Mouse (Mus musculus) Muller cell, postnatal 12 days (primary cell): ENCODE data around the gene Casc4.
"Not testable (repeated sequence)": the region's sequence is repeated elsewhere in the genome, so short reads cannot be mapped to it uniquely, and the experiment has no call there.

ENCODE experiments used
- DNase-seq: peaks from one replicate; pipeline ENCODE4 v3.0.0-alpha.2; 2015; ENCODE audit errors: inconsistent ontology term

Casc4 gene

DNA sequence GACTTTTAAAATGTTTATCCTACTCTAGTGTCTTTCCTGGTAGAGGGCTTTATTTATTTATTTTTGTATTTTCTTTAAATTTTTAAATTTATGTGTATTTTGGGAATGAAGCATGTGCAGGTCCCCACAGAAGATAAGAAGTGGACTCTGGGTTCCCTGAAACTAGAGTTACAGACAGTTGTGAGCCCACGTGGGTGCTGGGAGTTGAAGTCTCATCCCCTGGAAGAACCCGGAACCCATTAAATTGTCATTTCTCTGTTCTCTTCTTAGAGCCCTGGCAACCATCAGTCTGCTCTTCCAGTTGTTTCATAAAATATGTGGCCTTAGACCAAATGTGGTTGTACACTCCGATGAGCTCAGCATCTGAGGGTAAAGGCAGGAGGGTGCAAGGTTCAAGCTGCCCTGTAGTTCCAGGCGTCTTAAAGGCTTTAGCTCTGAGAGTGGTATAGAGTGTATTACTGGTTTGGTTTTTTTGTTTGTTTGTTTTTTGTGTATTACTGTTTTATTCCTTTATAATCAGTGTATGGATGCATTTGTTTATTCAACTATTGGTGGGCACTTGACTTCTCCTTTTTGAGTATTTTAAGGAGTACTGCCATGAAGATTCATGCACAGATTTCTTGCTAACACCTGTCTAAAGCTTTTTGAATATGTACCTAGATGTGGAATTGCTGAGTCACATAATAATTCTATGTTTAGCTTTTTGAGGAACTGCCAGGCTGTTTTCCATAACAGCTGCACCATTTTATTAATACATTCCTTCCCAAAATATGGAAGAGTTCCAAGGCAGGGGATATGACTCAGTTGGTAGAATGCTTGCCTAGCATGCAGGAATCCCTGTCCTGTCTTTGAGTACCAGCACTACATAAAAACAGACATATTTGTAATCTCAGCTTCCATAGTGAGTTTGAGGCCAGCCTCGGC is 49.5 kb downstream of the Casc4 start:
- DNase-seq: peak; percentile 85

- not testable (repeated sequence) for DNase-seq
Measured at GRCm38 (mm10) chr2:121937624-121938023, 70.9 kb downstream of the Casc4 start.

DNA sequence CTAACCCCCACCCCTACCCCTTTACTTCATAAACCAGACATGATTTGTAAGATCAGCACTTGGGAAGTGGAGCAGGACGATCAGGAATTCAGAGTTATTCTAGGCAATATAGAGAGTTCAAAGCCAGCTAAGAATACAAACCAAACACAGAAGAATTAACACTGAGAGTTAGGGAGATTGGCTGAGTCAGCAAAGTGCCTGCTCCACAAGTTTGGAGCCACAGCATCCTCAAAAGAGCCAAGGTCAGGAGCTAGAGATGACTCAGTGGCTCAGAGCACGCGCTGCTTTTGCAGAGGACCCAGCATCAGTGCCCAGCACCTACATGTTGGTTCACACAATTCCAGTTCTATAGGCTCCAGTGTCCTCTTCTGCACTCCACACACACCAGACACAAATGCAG is 76.6 kb downstream of the Casc4 start:
- no peak for DNase-seq

DNA sequence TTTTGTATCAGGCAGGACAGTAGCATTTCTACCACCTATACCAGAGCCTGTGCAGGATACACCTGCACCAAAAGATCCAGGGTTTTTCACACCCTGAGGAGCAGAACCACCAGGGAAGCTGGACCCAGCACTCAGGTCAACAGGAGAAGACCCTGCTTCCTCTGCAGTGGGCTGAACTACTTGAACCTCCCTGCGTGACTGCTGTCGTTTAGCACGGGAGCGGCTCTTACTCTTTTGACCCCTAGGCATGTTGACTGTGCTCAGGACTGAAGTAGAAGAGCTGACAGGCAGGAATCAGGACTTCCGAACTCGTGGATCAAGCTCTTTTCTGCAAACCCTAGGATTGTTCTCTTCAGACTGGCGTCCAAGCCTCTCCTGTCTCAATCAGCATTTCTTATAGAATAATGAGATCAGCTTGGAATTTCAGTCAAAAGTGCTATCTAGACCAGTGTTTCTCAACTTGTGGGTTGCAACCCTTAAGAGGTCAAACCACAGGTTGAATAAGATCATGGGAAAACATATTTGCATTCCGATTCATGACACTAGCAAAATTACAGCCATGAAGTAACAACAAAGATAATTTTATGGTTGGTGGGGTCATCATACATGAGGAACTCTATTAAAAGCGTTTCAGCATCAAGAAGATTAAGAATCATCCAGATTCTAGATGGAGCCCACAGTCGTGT is 88.3 kb downstream of the Casc4 start:
- peak; percentile 48 for DNase-seq

- DNase-seq: peak; percentile 98
Measured at GRCm38 (mm10) chr2:121955765-121956223, 89.0 kb downstream of the Casc4 start, which contains the start of the genes Ctdspl2 and Mageb3. Ctdspl2 (plus strand) TSS chr2:121956001. Mageb3 (minus strand) TSS chr2:121956092.

DNA sequence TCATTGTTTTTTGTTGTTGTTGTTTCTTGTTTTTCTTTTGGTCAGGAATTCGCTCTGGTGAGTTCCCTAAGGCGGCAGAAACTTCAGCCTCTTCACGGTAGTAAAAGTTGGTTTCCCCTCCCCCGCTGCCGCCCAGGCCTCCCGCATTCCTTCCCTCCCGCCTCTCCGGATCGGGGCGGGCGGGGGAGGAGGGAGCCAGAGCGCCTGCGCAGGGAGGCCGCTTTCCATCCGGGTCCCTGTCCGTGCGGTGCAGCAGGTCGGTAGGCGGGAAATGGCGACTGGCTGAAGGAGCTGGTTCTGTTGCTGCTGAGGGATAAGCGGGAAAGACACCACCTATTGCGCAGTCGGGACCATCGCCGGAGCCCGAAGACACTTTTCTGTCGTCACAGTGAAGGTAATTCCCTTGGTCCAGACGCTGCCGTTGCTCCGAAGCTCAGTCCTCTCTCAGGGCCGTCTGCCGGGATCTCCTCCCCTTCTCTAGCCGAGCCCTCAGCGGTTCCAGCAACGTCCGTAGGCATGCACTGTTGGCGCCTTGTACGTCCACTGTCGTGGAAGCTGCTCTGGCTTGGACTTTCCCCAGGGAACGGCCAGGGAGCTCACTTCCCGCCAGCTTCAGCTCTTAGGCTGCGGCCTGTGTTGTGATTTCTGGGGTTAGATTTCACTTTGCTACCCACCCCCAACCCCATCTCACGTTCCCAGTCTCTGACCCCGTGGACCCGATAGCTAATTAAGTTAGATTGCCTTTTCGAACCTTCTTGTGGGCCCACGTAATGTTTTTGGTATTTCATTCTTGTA is 89.7 kb downstream of the Casc4 start:
- peak; percentile 99 for DNase-seq

GRCm38 (mm10) chr2:121957216-121957792 is 90.5 kb downstream of the Casc4 start:
- no peak for DNase-seq
